Mouse (Mus musculus): Measurements from ENCODE around the gene Topors.
A peak's percentile ranks its signal among the peaks of the same experiment; 100 is the strongest.
"Not testable (repeated sequence)": the region's sequence is repeated elsewhere in the genome, so short reads cannot be mapped to it uniquely, and the experiment has no call there.

Topors gene

GRCm38 (mm10) chr4:40269430-40270032, at the start of gene Topors, which contains the start of gene Smim27:
Gene Topors (minus strand): TSS chr4:40269850.
Gene Smim27 (plus strand): TSS chr4:40269579.
- DNase-seq (ENCODE audit: low spot score), result peak; percentile 92

- DNase-seq (ENCODE audit: low spot score), result no peak
Observed at GRCm38 (mm10) chr4:40317404-40317803, 47.8 kb upstream of the Topors start.

DNA sequence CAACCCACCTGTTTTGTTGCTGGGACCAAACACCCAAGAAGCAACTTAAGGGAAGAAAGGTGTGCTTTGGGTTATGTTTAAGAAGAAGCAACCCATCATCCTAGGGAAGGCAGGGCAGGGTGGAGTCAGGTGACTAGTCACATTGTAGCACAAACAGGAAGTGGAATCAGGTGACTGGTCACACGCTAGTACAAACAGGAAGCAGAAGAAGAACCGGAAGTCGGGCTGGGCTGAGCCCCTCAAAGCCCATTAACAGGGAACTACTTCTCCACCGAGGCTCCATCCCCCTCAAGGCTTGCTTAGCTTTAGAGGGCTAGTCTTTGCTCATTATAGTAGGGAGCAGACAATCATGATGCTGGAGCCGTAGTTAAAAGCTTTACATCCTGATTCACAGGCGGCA, 43.4 kb upstream of the Topors start:
- DNase-seq (ENCODE audit: low spot score), result no peak

DNA sequence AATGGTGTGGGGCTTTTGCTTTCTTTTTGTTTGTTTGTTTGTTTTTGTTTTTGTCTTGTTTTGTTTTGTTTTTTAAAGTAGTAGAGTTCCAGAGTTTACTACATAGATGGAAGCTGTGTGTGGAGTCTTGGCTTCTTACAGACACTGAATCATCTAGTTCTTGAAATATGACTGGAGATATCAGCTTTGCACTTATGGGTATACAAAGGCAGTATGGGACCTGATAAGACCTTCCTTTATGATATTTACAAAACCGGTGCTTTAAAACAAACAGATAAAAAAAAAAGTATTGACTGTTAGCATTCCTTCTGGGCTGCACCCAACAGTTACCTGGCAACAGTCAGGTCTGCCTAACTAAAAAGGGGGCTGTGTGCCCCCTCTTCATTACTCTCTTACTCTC, 42.6 kb upstream of the Topors start:
- no peak for DNase-seq (ENCODE audit: low spot score)

GRCm38 (mm10) chr4:40310796-40311383, 41.2 kb upstream of the Topors start:
- DNase-seq (ENCODE audit: low spot score), result no peak

DNA sequence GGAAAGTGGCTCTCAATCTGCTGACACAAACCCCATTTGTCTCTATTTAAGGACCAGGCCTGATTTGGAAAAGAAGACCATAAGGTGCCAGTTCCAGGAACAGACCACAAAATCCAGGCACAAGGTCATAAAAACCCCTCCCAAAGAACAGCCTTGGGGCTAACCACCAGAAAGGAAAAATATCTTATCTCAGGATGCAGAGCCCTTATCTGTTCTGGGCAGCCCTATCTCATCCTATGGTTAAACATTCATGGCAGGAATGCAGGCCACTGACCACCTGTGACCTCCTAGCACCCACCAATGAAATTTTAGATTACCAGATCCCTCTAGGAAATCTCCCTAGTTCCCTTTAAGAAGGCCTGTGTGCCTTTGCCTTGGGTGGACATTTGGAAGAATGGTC, 40.0 kb upstream of the Topors start:
- DNase-seq (ENCODE audit: low spot score), result no peak

- DNase-seq (ENCODE audit: low spot score), result no peak
Observed at GRCm38 (mm10) chr4:40302445-40303125, 32.9 kb upstream of the Topors start.

DNA sequence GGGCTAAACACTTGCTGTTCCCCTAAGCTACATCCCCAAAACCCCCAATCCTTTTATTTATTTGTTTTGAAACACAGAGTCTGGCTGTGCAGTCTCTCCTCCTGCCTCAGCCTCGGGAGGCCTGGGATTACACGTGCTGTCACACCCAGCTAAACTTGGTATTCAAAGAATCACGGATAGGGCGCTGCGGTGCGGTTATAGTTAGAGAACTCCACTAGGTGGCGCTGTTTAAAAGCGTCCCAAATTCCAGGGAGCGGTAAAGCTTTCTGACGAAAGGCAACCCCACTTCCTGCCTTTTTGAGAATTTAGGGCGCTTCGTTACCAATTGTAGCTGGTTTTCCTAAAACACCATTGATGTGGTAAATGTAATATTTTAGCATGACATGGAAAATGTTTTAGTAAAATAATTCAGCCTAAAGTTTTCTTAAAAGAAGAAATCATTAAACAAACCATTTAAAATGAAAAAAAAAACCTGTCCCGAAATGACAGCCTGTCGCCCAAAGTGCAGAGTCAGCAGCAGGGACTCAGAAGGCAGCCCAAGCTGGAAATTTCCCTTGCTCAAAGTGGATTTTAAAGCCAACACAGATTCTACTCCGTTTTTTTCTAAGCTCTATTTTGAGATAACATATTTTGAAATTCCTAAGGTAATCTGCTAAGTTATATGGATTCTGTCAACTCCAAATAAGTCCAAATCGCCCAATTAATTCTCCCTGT, 31.6 kb upstream of the Topors start:
- DNase-seq (ENCODE audit: low spot score), result peak; percentile 70

GRCm38 (mm10) chr4:40299169-40299568, 29.5 kb upstream of the Topors start:
- DNase-seq (ENCODE audit: low spot score), result no peak

DNA sequence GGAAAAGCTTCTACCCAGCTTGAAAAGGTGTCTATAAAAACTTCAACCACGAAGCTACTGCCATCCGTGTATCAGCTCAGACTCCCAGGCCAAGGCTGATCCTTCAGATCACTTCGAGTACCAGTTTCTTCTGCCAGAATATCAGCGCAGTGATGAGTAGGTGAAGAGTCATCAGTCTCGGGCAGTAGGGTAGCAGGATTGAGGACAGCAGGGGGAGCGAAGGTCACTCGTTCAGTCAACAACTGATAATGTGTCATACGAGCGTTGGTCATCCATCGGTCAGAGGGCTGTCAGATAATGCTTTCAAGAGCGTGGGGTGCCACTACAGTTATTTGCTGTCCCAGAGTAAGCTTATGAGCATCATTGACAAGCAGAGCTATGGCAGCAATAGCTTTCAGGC, 21.9 kb upstream of the Topors start:
- not testable (repeated sequence) for DNase-seq (ENCODE audit: low spot score)

- DNase-seq (ENCODE audit: low spot score), result no peak
Observed at GRCm38 (mm10) chr4:40289046-40289445, 19.4 kb upstream of the Topors start.

DNA sequence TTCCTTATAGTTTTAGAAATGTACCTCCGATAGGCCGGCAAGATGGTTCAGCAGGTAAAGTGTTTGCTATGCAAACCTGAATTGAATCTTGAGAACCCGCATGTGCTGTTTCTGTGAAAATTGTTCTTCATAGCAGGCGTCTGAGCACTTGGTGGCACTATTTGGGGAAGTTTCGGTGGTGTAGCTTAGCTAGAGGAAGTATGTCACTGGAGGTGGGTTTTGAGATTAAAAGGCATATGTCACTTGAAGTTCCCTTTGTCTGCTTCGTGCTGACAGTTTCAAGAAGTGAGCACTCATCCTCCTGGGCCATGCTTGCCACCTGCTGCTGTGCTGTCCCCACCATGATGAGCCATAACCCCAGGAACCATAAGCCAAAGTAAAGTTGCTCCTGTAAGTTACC, 17.8 kb upstream of the Topors start:
- no peak for DNase-seq (ENCODE audit: low spot score)

- peak; percentile 70 for DNase-seq (ENCODE audit: low spot score)
Observed at GRCm38 (mm10) chr4:40285582-40285981, 15.9 kb upstream of the Topors start.

DNA sequence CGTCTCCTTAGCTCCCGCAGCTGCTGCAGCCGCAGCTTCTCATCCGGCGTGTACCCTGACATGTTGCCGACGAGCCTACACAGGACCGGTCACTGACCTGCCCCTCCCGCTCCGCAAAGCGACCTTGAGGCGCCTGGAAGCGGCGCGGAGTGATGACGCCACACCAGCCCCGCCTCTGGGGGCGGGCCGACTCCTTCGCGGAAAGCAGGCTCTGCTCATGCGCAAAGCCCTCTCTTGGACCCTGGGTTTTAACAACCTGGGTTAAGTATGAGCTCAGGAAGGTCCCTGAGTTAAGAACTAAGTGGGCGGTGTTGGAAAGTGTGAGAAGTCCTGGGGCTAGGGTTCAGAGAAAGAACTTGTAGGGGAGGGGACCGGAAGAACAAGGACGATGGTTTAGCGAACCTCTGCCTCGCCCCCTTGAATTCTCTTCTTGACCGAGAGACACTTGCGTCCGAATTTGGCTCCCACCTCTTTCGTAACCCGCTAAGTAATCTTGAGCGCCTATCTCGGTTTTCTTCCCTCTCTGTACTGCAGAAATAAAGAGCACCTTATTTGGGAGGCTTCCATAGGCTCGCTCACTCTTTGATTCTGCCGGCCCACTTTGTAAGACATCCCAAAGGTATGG, 9.7 kb upstream of the Topors start, which contains the start of gene Ndufb6:
Gene Ndufb6 (minus strand): TSS at position 146 of the 625 bp plus-strand sequence.
- DNase-seq (ENCODE audit: low spot score), result peak; percentile 96

GRCm38 (mm10) chr4:40278880-40279275, 9.2 kb upstream of the Topors start:
- no peak for DNase-seq (ENCODE audit: low spot score)

DNA sequence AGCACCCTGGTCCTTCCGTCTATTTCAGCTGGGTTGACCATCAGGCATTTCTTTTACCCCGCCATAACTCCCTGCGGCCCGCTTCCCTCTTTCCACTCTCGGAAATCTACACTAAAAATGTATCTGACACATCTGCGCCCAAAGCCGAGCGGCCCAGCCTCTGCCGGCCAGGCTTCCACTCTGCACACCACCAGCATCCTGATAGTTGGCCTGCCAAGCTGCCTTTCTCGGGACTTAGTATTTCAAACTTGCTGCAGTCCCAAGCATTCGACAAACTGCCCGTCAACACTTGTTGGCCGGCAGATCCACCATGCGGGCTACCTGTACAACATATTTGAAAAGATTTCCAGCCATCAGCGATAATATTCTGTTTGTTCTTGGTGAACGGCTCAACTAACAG, 815 bp downstream of the Topors start:
- no peak for DNase-seq (ENCODE audit: low spot score)

- peak; percentile 92 for DNase-seq (ENCODE audit: low spot score)
Observed at GRCm38 (mm10) chr4:40268204-40268813, 1.3 kb downstream of the Topors start.

DNA sequence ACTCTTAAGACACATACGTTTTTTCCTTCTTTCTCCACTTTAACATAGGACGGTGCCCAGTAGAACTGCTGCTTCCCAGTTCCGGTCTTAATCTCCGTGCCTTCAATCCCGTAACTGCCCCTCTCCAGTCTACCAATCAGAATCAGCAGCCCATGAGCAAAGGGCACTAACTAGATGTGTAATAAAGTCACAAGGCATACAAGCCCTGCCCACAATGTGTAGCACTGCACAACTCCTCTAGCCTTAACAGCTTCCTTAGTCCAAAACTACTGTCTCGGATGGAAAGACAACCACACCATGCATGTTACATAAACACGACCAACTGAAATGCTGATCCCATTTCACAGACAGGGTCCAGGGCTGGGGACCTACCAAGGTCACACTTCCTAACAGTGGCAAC, 2.0 kb downstream of the Topors start:
- DNase-seq (ENCODE audit: low spot score), result no peak

GRCm38 (mm10) chr4:40264321-40264720, 5.3 kb downstream of the Topors start:
- no peak for DNase-seq (ENCODE audit: low spot score)

- DNase-seq (ENCODE audit: low spot score), result no peak
Observed at GRCm38 (mm10) chr4:40254385-40255103, 15.1 kb downstream of the Topors start.

- no peak for DNase-seq (ENCODE audit: low spot score)
Observed at GRCm38 (mm10) chr4:40253766-40254165, 15.9 kb downstream of the Topors start.
